Mouse (Mus musculus) cerebellum, adult 9-10 months (tissue): ENCODE data around the gene Tyw3.

Experiments used
- DNase-seq: peaks from one replicate; pipeline ENCODE4 v3.0.0; 2022

Tyw3 gene

DNA sequence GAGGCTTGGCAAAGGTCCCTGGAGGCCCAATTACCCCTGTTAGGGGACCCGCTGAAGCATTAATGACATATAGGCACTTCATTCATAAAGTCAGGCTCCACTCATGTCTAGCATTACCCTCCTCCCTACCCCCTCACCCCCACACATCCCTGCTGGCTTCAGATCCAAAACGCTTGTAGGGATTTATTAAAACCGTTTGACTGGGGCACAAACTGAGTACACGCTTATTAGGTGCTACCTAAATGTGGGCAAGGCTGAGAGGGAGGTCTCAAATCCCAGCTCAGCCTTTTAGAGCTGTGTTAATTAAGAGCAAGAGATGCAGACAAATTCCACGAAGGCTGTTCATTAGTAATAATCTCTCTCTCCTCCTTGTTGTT is 45.9 kb downstream of the Tyw3 start:
- DNase-seq = no peak

DNA sequence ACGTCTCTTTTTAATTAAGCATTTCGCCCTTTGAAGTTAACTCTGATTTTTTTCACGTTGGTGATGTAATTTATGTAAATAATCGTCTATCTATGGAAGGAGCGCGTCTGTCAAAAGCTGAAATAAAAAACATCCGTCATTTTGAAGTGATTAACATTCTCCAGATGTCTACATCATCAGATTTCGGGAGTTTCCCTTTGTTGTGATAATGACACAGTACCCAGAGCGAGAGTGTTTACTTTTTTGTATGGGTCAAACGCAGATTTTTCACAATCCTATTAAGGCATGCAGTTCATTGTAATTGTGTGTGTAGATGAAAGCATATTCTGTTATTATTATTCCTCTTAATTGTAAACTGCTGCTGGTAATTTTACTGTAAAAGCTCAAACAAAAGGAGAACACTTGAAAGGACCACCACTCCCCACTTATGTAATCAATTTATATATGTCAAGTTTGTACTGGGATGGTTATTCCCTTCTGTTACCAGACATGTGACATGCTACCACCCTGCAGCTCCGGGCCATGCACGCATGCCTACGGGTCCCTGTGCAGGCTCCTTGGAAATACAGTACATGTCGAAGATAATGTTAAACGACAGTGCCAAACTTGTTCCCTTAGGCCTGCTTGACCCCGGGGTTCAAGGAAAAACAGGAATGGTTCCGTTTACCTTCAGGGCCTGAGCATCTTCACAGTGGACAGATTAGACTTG is 46.4 kb downstream of the Tyw3 start:
- DNase-seq = no peak

DNA sequence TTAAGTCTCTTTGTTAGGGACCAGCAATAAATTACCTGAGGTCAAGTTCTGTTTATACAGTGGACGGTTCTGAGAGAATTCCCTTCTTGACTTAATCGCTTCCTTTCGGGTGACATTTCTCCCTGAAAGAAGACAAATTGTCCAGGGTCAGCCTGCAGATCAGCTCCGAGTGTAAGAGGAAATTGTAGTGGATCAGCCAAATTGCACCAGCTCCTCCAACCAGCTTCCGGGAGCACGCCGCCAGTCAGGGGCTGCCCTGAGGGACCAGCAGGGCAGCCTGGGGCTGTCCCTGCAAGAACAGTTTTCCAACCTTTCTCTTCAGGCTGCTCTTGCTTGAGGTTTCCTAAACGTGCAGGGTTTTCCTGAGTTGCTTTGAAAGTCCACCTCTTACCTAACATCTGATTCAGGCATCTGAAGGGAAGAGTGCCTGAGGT is 48.0 kb downstream of the Tyw3 start:
- no peak for DNase-seq

DNA sequence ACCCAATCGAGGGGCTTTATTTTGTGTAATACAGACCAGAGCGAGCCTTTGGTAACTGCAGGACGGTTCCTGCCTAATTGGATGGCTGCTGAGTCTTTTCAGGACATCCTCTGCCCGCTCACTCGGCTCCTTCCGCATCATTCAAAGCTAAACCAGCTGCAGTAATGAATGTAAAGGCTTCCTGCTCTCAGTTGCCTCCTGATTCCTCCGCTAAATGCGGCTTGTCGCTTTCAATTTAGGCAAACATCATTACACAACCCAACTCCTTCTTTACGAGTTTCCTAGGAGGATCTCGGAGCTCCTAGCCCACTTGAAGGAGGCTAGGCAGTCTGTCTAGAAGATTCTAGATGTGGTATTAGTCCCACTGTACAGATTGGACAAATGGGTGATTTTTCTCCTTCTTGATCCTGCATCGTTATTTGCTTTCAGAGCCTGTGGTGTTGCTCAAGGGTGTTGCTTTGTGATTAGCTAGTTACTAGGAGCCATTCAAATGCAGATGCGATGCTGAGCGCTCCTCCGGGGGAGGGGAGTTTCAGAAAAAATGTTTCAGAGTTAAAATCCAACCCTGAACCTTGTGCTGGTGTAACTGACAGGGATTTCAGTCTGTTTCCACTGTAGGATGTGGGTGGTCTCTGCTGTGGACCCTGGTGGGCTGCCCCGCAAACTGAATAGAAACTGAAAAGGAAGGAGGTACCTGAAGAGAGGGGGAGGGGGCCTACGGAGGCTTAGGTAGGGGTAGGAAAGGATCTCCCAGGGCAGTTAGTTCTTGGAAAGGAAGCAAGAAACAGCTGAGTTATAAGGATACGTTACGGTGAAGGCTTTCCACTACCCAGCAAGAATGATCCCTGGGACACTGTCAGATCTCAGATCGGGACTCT is 49.1 kb downstream of the Tyw3 start:
- no peak for DNase-seq

DNA sequence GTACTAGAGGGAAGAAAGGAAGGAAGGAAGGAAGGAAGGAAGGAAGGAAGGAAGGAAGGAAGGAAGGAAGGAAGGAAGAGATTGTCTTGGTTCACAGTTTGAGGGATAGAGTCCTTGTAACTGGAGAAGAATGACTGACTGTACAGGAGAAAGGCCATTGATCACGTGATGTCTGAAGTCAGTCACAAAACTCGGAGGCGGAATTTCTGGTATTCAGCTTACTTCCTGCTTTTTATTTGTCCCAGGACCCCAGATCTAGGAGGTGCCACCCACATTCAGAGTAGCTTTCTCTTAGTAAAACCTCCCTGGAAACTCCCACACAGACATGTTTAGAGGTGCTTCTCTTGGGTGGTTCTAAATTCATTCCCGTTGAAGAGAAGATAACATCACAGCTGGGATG is 50.7 kb downstream of the Tyw3 start:
- DNase-seq = no peak

DNA sequence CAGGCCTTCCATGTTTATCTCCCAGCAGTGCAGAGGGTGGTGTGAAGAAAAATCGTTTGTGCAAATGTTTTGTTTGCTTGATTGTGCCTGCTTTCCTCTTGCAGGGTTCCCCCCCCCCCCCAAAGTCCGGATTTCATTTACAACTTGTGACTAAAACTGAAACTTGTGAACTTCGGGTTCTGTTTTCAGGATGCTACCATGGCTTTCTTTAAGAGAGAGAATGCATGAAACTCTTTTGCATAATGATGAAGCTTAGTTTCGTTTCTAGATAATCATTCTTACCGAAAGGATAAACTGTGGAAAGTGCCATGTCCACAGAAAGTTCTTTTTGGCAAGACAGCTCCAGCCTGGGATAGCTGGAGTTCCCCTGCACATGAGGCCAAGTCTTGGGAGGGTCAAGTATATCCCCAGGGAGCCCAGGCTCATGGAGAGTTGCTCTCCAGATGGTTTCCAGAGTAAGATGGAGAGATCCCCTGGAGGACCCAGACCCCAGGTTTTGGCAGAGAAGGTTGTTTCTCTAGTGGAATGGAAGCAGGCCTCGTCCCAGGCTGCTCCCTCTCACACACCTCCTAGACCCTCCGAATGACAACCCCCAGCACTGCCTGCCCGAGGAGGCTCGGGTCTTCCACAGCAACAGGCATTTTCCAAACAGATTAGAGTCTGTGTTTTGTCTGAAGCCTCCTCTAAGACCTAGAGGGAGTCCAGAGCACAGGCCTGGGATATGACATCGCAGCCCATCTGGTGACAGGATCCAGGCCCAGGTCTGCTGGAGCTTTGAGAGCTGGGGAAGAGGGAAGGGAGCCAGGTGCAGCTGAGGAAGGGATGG is 56.6 kb downstream of the Tyw3 start:
- no peak for DNase-seq

DNA sequence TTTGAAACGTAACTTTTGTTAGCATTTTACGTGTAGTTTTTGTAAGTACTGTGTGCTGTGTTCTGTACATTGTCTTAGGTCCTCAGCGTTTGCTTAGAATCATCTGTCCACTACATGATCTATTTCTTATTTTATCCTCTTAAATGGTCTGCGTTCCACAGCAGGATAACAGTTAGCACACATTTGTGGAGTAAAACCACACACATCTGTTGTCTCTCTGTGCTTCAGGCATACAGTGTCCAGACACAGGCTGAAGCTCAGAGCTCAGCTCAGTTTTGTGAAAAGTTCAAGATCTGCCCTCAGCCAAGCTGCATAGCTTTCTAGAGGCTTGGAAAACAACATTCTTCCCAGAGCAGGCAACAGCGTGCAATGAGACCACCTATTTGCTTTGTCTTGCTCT is 60.8 kb downstream of the Tyw3 start:
- DNase-seq = no peak

DNA sequence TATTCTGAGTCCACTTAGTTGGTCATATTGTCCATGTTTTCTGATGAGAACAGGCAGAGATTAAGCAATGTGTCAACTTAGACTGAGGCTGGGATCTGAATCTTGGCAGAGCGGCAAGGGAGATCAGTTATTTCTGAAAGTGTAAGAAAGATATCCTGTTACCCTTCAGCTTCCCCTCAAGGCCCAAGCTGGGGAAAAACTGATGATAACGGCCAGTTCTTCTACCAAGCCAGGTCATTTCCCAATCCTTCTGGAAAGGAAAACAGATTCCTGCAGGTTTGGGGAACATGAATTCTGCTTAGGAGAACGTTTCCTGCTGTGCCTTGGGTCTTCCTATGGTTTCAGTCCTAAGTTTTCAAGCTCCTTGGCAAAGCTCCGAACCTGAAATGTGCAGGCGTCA is 63.7 kb downstream of the Tyw3 start:
- no peak for DNase-seq

DNA sequence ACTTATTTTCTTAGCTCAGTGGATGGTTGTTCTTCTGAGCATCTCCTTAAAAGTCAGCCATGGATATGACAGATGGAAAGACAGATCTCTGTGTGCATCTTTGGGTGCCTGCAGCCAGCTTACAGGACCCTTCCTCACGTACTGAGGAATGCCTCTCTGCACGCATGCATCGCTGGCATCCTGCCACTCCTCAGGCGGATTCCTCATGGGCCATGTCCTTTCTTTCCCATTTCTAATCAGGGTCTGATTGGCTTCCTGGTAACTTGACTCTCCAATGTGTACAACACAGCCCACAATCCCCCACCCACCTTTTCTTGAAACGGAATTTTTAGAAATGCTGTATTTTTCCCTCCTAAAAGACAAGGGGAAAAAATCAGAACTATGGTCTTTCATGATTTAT is 67.9 kb downstream of the Tyw3 start:
- no peak for DNase-seq

DNA sequence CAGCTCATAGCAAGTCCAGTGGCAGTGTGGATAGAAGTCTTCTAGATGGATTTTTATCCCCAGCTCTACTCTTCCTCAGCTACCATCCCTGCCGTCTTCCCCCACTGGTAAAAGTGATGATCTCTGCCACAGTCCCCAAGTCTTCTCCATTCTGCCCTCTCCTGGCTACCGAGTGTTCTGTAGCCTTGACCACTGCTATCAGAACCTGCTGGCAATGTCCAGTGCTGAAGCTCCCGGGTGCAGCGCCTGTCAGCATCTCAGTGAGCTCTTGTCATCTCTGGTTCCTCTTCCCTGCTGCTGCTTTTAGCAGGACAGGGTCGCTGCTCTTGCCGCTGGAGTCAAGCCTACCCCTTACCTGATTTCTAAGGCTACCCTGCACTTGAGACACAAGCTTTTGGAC is 70.3 kb downstream of the Tyw3 start:
- no peak for DNase-seq
